Mouse (Mus musculus): Measurements from ENCODE around the gene Exoc8.

DNA sequence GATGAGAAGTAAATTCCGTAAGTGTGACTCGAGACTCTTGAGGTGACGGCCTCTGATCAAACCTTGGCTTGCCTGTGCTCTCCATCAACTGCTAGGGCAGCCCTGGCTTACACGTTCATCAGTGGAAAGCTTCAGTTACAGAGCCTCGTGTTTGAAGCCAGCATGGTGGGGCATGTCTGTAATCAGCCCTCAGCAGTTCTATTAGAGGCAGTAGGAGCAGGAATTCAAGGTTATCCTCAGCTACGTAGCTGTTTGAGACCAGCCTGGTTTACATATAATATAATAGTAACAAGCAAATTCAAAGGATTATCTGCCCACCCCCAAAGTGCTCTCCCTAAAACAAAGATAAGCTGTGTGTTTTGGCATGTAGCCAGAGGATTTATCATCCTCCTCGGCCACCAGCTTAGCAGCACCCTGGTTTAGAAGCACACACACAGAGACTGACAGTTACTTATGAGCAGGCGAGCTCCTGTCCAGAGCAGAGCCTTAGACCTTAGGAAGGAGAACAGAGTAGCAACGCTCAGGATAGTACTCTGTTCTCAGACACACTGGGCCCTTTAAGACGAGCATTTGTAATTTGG, 18.5 kb downstream of the Exoc8 start:
- TF ChIP-seq CTCF (IDR thresholded peaks at IDR 0.05) (no peak), POLR2A (IDR thresholded peaks at IDR 0.05; ENCODE audit: insufficient read depth, low read depth, low read length) (no peak), EP300 (IDR thresholded peaks at IDR 0.05; ENCODE audit: insufficient read depth, low read depth, low read length) (no peak)
